Mouse (Mus musculus) kidney, embryonic 14.5 days (tissue): ENCODE data around the gene Rbks. TPM values are rescaled to one million over a fixed set of nuclear protein-coding genes. Genes with fewer than 3 reads are reported as not detected.

Source experiments
- ATAC-seq: fragments of 200-750 bp; cut with Nextera tagmentation; 2 replicates; pipeline ENCODE4 v1.8.0; 2017; ENCODE audit warnings: moderate number of reproducible peaks, mild to moderate bottlenecking, moderate TSS enrichment, moderate library complexity; ENCODE audit not compliant: low FRiP score, low TSS enrichment
- H3K27ac ChIP-seq: fragments of 300-500 bp; sonication (generic); 2 replicates; pipeline ENCODE4 v1.5.1; 2014; ENCODE audit warnings: low read depth, mild to moderate bottlenecking, low read length, moderate library complexity, mixed read lengths
- H3K27me3 ChIP-seq: fragments of 300-500 bp; sonication (generic); 2 replicates; pipeline ENCODE4 v1.6.1; 2014; ENCODE audit warnings: mild to moderate bottlenecking, low read length; ENCODE audit not compliant: control insufficient read depth, insufficient read depth
- H3K36me3 ChIP-seq: fragments of 300-500 bp; sonication (generic); 2 replicates; pipeline ENCODE4 v1.6.1; 2014; ENCODE audit warnings: low read length, mixed read lengths; ENCODE audit not compliant: control insufficient read depth, insufficient read depth
- H3K4me1 ChIP-seq: fragments of 300-500 bp; sonication (generic); 2 replicates; pipeline ENCODE4 v1.6.1; 2014; ENCODE audit warnings: low read length, mixed read lengths; ENCODE audit not compliant: control insufficient read depth, insufficient read depth
- H3K4me2 ChIP-seq: fragments of 300-500 bp; sonication (generic); replicated peaks from 2 replicates; pipeline ENCODE4 v1.6.1; 2014; ENCODE audit warnings: low read depth, mild to moderate bottlenecking, low read length
- H3K4me3 ChIP-seq: fragments of 300-500 bp; sonication (generic); 2 replicates; pipeline ENCODE4 v1.5.1; 2014; ENCODE audit warnings: mild to moderate bottlenecking, low read length
- H3K9ac ChIP-seq: fragments of 300-500 bp; sonication (generic); 2 replicates; pipeline ENCODE4 v1.6.1; 2014; ENCODE audit warnings: low read depth, mild to moderate bottlenecking, low read length, moderate library complexity
- H3K9me3 ChIP-seq: fragments of 300-500 bp; sonication (generic); 2 replicates; pipeline ENCODE4 v1.6.1; 2016; ENCODE audit warnings: low read length; ENCODE audit not compliant: control insufficient read depth
- WGBS: fragments of 180-500 bp; shearing (Covaris S2); extraction: QIAGEN DNeasy Blood & Tissue Kit; methylation state at CpG from one replicate; pipeline ENCODE4 v1.1.7; 2014; 5-methylcytosine and 5-hydroxymethylcytosine counted together
- polyA plus RNA-seq: library from polyadenylated mRNA; unstranded; fragments of >200 nt; fragmentation: Nextera tagmentation; extraction: Ambion mirVana; gene quantifications from 2 replicates; pipeline ENCODE4 v1.2.1, GENCODE M21; 2014

The Rbks gene
- polyA plus RNA-seq, 1 experiment from 2014 or later, result 3.2 TPM

DNA sequence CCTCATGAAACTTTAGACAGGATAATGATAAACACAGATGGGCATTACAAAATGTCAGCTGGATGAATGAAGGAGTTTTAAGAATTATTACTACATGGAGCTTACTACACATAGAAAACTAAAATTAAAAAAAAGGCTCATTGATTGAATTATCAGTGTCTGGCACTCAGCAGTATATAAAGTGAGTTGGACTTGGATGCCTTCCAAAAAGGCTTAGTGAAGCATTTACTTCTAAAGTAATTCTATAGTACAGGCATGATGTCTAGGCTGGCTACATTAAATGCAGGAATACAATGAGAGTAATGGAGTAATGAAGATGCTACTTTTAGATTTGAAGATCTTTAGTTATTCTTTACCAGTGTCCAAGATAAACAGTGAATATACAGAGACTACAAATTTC, 4.2 kb downstream of the Rbks start:
- no peak for ATAC-seq
- Histone ChIP-seq H3K4me2 (no peak overlapping the region), H3K4me3 (no peak overlapping the region), H3K9me3 (no peaks in the 10 kb centered on the region), H3K36me3 (no peaks in the 10 kb centered on the region), H3K4me1 (no peaks in the 10 kb centered on the region), H3K27ac (no peak overlapping the region), H3K9ac (no peak overlapping the region), H3K27me3 (no peaks in the 10 kb centered on the region)

DNA sequence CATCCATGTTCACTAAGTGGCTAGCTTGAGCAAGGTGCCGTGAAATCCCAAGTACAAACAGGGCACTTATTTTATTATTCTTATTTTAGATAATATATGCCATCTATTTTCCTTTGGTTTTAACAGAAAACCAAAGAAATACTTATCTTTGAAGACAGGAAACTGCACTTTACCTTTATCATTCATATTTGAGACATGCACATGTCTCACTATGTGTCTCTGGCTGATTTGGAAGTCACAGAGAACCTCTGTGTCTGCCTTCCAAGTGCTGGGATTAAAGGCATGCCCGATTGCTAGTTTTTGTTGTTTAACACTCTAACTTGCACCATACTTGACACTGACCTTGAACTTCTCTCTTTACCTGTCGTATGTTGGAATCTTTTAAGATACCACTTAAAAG, 9.5 kb downstream of the Rbks start:
- Histone ChIP-seq H3K4me2 (no peak overlapping the region), H3K27me3 (no peaks in the 10 kb centered on the region), H3K4me3 (no peak overlapping the region), H3K9ac (no peak overlapping the region), H3K27ac (no peak overlapping the region), H3K9me3 (no peaks in the 10 kb centered on the region), H3K4me1 (no peaks in the 10 kb centered on the region), H3K36me3 (no peaks in the 10 kb centered on the region)
- ATAC-seq, result no peak
- 90% methylated on average over 3 of the region's 3 CpGs for WGBS

DNA sequence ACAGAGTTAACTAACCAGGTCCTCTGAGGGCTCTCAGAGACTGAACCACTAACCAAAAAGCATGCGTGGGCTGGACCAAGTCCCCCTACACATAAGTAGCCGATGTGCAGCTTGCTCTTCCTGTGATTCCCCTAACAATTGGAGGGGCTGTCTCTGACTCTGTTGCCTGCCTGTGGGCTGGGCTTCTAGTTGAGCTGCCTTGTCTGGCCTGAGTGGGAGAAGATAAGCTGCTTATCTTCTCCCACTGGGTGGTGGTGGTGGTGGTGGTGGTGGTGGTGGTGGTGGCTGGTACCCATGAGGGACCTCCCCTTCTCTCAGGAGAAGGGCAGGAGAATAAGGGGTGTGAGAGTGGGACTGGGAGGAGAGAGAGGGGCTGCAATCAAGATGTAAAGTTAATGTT, 11.4 kb downstream of the Rbks start:
- WGBS, result 59% methylated on average over 2 of the region's 2 CpGs
- H3K4me3 ChIP-seq, result no peak overlapping the region
- H3K9ac ChIP-seq, result no peak overlapping the region
- H3K4me2 ChIP-seq, result no peak overlapping the region
- H3K4me1 ChIP-seq, result no peaks in the 10 kb centered on the region
- no peak for ATAC-seq
- no peaks in the 10 kb centered on the region for H3K9me3 ChIP-seq
- H3K36me3 ChIP-seq, result no peaks in the 10 kb centered on the region
- H3K27ac ChIP-seq, result no peak overlapping the region
- H3K27me3 ChIP-seq, result no peaks in the 10 kb centered on the region

DNA sequence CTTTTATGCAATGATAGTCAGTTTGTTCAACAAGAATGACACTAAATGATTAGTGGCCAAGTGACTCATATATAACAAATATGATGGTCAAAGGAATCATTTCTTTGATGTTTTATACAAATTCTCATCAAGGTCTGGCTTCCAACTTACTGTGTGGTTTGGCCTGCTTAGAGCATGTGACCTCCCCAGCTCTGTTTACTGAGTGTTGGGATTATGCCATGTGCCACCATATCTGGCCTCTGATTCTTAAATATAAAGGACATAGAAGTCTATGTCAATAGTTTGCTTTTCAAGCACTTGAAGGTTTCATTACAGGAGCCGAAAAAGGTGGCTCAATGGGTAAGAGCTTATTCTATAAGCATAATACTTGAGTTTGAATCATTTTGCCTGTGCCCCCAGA, 15.1 kb downstream of the Rbks start:
- 97% methylated on average over 1 of the region's 1 CpGs for WGBS
- no peak for ATAC-seq
- Histone ChIP-seq H3K4me1 (no peaks in the 10 kb centered on the region), H3K9ac (no peak overlapping the region), H3K36me3 (no peaks in the 10 kb centered on the region), H3K4me3 (no peak overlapping the region), H3K4me2 (no peak overlapping the region), H3K27ac (no peak overlapping the region), H3K9me3 (no peaks in the 10 kb centered on the region), H3K27me3 (no peaks in the 10 kb centered on the region)

DNA sequence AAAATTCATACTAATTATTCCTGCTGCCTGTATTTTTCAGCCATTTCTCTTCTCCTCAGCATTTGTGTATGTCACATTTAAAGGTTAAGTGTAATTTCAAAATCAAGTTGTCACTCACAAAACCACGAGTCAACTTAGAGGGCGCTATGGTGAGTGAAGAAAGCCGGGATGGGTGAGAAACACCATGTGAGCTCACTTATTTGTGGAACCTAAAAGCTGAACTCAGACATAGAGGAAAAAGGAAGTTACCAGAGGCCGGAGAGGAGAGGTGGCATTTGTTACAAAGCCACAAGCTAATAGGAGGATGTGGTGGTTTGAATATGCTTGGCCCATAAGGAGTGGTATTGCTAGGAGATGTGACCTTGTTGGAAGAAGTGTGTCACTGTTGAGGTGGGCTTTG, 17.2 kb downstream of the Rbks start:
- no peaks in the 10 kb centered on the region for H3K27me3 ChIP-seq
- H3K4me1 ChIP-seq, result no peaks in the 10 kb centered on the region
- WGBS, result 80% methylated on average over 4 of the region's 4 CpGs
- H3K9ac ChIP-seq, result no peak overlapping the region
- no peak overlapping the region for H3K27ac ChIP-seq
- H3K36me3 ChIP-seq, result no peaks in the 10 kb centered on the region
- H3K4me2 ChIP-seq, result no peak overlapping the region
- ATAC-seq, result no peak
- H3K4me3 ChIP-seq, result no peak overlapping the region
- no peaks in the 10 kb centered on the region for H3K9me3 ChIP-seq

DNA sequence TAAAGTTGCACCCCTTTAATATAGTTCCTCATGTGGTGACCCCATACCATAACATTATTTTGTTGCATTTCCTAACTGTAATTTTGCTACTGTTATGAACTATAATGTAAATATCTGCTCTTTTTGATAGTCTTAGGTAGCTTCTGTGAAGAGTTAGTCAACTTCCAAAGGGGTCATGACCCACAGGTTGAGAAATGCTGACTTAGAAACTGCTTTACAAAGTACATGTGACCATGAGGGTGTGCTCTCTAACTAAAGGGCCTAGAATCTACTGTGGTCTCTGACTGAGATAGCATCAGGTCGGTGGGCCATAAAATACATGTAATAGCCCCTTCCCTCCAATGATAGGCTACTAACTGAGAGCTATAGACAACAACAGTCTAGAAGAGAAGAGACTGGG, 19.4 kb downstream of the Rbks start:
- Histone ChIP-seq H3K27ac (no peak overlapping the region), H3K9ac (no peak overlapping the region), H3K9me3 (no peaks in the 10 kb centered on the region), H3K4me1 (no peaks in the 10 kb centered on the region), H3K36me3 (no peaks in the 10 kb centered on the region), H3K4me3 (no peak overlapping the region), H3K27me3 (no peaks in the 10 kb centered on the region), H3K4me2 (no peak overlapping the region)
- 30% methylated on average over 1 of the region's 1 CpGs for WGBS
- no peak for ATAC-seq

DNA sequence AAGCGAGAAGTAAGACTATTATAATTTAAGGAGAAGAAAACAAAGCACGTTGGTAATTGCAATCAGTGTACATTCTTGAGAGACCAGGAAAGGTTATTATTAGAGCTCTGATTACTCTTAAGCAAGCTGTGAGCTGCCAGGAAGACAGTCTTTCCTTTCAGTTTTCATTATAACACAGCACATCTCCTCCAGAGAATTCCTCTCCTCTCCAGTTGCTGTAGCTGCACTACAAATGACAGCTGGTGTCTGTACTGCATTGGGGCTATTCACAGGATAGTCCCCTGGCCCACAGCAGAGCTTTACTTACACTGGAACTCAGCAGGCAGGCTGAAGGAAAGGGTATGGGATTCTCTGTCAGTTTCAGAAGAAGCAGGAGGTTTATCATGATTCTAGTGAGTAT, 24.0 kb downstream of the Rbks start:
- H3K27me3 ChIP-seq, result no peaks in the 10 kb centered on the region
- H3K4me3 ChIP-seq, result no peak overlapping the region
- no peak overlapping the region for H3K4me2 ChIP-seq
- no peak overlapping the region for H3K9ac ChIP-seq
- H3K36me3 ChIP-seq, result no peaks in the 10 kb centered on the region
- no peak overlapping the region for H3K27ac ChIP-seq
- H3K9me3 ChIP-seq, result no peaks in the 10 kb centered on the region
- 74% methylated on average over 2 of the region's 2 CpGs for WGBS
- no peak for ATAC-seq
- no peaks in the 10 kb centered on the region for H3K4me1 ChIP-seq

DNA sequence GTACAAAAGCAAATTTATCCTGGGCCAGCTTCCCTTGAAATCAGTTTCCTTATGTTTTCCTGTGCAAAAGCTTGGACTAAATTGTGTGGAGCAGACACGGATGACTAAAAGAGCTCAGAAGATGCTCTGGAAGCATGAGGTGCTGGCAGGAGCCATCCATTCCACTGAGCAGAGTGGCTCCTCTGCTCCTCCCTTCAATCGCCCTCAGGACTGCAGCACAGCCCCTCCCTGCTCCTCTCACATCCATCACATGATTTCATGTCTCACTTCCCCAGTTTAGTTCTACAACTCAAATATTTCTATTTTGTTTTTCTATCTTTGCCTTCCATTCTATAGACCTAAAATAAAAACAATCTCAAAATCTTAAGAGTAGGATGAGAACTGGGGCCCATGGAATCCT, 26.3 kb downstream of the Rbks start:
- no peak overlapping the region for H3K4me2 ChIP-seq
- no peak overlapping the region for H3K27ac ChIP-seq
- no peak overlapping the region for H3K9ac ChIP-seq
- ATAC-seq, result no peak
- no peak overlapping the region for H3K4me3 ChIP-seq
- no peaks in the 10 kb centered on the region for H3K27me3 ChIP-seq
- no peaks in the 10 kb centered on the region for H3K9me3 ChIP-seq
- H3K36me3 ChIP-seq, result no peaks in the 10 kb centered on the region
- 62% methylated on average over 2 of the region's 2 CpGs for WGBS
- H3K4me1 ChIP-seq, result no peaks in the 10 kb centered on the region

DNA sequence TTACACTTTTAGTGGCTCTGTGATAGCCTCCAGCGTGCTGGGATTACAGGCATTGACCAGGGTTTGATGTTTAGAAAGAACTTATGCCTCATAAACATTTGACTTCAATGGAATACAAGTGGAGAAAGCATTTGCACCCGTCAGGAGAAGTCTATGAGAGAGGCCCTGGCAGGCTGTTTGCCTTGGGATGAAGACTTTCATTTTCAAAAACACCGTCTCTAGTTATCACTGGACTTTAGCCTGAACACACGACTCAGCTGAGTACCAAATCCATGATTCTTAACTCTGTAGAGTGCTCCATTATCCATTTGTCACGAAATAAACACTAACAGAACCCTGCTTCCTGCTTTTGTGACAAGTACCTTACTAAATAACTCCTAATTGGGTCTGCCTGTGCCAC, 27.4 kb downstream of the Rbks start:
- Histone ChIP-seq H3K27ac (no peak overlapping the region), H3K9me3 (no peaks in the 10 kb centered on the region), H3K9ac (no peak overlapping the region), H3K27me3 (no peaks in the 10 kb centered on the region), H3K4me2 (no peak overlapping the region), H3K4me3 (no peak overlapping the region), H3K36me3 (no peaks in the 10 kb centered on the region), H3K4me1 (no peaks in the 10 kb centered on the region)
- ATAC-seq, result no peak
- 65% methylated on average over 5 of the region's 5 CpGs for WGBS
